Mouse (Mus musculus) yolk sac, embryonic 10.5 days (tissue): Measurements from ENCODE around the gene E030018B13Rik.
A peak's percentile ranks its signal among the peaks of the same experiment; 100 is the strongest.

Experiments used
- DNase-seq: peaks from one replicate; pipeline ENCODE4 v3.0.0-alpha.2; 2017; ENCODE audit warnings: low spot score

The E030018B13Rik gene

DNA sequence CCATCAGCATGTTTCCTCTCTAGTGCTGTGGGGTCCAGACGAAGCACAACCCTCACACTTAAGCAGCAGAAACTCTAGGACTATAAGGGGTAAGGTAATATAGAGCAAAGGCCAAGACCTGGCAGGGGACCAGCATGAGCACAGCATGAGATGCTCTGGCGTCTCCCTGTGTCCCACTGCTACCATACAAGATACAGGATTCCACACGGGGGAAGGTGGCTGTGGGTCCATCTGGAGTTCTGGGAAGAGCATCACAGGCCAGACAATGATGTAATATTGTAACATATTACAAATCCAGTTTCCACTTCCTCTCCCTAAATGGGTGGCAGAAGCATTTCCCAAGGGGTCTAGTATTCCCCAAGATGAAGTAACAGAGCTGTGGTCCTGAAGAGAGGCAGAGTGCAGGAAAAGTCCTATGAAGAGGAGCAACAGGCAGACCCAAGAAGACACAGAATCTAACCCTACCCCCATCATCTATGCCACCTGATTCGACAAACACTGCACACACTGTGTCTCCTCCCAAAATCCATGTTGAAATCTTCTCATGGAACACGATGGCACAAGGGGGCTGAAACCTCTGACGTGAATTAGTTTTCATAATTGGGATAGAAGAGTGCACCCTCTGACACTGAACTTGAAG lies at the start of gene E030018B13Rik:
TSS of gene E030018B13Rik (plus strand) at position 590 of the 640 bp plus-strand sequence.
- DNase-seq, result no peak

- DNase-seq, result no peak
Observed at GRCm38 (mm10) chr7:63868356-63868918, 48.2 kb upstream of the E030018B13Rik start.

DNA sequence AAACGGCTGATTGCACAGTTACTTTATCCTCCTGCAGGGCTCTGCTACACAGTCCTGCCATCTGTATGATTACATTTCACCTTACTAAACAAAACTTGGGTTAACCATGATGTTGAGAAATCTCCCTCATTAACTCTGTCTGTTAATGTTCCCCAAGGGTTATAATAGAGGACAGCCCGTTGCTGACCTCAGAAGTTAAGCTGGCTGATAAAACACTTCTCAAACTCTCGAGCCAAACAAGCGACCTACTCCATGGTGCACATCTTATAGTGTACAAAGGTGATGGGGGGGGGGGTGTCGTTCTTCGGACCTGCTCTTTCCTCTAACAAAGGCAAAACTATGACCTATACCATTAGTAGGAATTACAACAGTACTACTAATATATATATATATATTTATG lies 45.0 kb upstream of the E030018B13Rik start:
- no peak for DNase-seq

- peak; percentile 32 for DNase-seq
Observed at GRCm38 (mm10) chr7:63873880-63874279, 42.8 kb upstream of the E030018B13Rik start.

GRCm38 (mm10) chr7:63875686-63876085 lies 41.0 kb upstream of the E030018B13Rik start:
- DNase-seq, result no peak

DNA sequence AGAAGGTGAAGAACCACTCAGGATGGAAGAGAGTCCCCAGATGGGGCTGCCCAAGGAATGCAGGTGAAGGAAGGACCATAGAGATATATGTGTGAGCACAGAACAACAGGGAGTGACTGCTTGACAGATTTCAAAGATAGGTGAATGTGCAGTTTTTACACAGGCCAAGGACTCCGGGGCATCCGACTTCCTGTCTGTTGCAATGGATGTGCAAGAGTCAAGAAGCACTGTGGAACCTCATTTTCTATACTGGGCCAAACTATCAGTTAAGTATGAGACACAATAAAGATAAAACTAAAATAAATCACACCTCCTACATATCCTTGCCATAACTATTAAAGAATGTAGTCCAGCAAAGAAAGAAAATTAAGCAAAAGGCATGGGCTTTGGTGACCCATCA lies 40.0 kb upstream of the E030018B13Rik start:
- no peak for DNase-seq

- DNase-seq, result peak; percentile 65
Observed at GRCm38 (mm10) chr7:63877610-63878009, 39.0 kb upstream of the E030018B13Rik start.

- no peak for DNase-seq
Observed at GRCm38 (mm10) chr7:63879583-63879982, 37.1 kb upstream of the E030018B13Rik start.

DNA sequence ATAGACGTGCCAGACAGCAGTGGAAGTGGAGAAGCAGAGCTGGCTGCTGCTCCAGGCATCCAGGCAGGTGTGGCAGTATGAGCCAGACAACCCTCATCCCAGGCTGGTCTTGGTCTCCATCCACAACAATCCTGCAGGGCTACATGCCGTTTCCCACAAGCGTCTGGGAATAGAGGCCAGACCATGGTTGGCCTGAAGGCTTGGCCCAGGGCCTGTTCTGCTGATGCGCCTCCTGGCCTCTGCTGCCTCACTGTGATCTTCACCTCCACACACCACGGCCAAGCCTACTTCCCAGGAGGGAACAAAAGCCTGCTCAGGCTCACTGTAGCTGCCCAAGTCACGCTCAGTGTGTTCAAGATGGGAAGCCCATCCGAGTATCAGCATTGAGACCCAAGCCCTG lies 33.9 kb upstream of the E030018B13Rik start:
- DNase-seq, result no peak

- no peak for DNase-seq
Observed at GRCm38 (mm10) chr7:63885025-63885424, 31.6 kb upstream of the E030018B13Rik start.

GRCm38 (mm10) chr7:63887034-63887551 lies 29.6 kb upstream of the E030018B13Rik start:
- peak; percentile 41 for DNase-seq

- DNase-seq, result no peak
Observed at GRCm38 (mm10) chr7:63887602-63888123, 29.0 kb upstream of the E030018B13Rik start.

DNA sequence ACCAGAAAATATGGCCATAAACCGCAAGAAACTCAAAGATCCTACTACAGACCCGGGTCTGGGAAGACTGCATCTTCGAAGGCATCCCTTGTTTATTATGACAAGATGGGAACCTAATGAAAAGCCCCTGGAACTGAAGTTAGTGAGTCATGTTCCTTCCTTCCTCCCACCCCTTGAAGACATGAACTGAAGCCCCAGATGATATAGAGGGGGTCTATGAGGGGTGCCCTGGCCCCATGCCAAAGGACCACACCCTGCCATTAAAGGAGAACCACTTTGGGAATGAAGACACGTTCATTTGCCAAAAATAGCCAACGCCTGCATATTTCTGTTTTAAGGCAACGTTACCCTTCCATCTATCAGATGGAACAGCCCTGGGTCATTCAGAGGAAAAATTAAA lies 28.0 kb upstream of the E030018B13Rik start:
- DNase-seq, result no peak

DNA sequence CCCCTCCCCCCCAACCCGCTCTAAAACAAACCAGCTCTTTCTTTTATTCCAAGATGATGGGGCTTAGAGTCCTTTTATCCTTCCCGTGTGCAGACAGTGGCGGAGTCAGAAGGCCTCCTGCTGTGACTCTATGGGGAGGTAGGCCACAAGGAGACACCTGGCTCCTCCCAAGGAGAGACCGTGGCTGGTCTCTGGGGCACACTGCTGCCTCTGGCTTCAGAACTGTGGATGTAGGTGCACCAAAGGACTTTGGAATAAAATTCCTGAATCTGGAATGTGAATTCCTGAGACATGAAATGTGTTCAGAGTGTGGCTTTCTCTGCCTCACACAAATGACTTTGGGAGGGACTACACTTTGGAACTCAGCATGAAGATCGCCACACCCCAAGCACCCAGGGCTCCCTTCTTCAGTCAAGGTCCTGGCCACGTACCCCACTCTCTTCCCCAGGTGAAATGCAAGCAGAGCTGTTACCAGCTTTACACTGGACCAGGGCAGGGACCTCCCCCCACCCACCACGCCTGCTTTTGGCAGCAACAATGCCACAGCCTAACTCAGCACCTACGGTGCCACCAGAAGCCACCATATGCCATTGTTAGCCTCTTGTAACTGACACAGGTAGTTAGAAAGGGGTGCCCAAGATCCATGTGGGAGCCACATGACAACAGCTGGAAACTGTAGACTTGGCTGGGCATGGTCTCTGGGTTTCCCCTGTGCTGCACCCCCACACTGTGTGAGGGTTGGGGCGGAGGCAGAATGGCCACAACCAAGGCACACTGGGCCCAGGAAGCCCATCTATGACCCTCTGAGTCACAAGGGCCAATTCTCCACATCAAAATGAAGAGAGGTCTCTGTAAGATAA lies 27.3 kb upstream of the E030018B13Rik start:
- no peak for DNase-seq

DNA sequence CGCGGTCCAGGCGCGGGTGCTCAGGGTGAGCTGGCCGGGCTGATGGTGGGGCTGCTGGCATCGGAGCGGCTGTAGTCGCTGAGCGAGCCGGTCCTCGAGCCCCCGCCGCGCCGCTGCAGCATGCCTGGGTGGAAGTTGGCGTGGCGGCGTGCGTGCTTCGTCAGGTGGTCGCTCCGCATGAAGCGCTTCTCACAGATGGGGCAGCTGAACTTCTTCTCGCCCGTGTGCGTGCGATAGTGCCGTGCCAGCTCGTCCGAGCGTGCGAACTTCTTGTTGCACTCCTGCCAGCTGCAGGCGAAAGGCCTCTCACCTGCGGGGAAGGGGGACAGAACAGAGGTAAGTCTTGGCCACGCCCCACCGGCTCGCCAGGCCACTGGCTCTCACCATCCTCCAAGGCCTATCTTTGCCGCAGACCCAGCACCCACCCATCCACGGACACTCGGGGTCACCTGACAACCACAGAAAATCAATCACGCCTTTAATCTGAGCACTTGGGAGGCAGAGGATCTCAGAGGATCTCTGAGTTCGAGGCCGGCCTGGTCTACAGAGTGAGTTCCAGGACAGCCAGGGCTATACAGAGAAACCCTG lies 25.1 kb upstream of the E030018B13Rik start:
- no peak for DNase-seq

DNA sequence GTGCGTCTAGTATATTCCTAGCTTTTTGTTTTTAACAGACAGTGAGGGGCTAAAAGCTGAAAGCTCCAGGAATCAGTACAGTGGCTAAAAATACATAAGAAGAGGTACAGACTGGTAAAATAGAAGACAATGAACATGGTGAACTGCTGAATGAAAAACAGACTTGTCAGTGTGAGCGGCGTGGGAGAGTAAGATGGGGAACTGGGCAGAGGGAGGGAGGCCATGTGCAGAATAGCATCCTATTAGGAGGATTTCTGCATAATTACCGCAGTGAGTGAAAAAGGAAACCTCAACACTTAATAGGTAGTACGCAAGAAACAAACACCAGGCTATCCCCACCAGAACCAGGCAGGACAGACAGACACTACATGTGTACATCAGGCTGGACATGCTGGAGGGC lies 23.5 kb upstream of the E030018B13Rik start:
- no peak for DNase-seq

DNA sequence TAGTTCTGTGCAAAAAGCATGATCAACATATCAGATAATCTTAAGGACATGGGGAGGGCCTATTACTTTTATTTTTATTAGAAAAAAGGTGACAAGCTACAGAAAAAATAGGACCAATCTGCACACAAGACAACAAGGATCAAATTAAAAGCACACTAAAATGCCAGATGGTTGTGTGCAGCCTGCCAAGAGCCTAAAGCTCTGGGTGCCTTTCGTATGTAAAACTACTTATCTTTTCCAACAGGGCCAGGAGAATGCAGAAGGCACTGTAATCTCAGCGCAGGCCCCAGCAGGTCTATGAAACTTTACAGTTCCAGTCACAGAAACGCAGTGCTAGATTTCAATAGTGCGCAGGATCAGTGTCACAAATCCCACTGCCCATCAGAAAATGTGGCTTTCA lies 22.9 kb upstream of the E030018B13Rik start:
- DNase-seq, result no peak

DNA sequence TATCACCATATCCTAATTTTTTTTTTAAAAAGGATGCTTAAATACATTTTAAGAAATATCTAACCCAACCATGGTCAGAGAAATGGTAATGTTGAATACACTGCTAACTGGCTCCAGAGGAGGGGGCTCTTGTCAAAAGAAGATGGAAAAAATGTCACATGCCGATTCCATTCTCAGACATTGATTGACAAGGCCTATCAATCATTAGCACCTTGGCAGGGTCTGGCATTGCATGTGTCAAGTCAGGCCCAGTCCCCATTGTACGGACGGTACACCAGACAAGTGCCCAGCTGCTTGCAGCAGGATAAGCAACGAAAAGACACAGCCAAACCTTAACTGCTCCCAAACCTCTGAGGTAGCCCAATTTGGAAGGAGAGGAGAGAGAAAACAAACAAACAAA lies 22.0 kb upstream of the E030018B13Rik start:
- DNase-seq, result no peak

- DNase-seq, result no peak
Observed at GRCm38 (mm10) chr7:63895223-63895622, 21.4 kb upstream of the E030018B13Rik start.

DNA sequence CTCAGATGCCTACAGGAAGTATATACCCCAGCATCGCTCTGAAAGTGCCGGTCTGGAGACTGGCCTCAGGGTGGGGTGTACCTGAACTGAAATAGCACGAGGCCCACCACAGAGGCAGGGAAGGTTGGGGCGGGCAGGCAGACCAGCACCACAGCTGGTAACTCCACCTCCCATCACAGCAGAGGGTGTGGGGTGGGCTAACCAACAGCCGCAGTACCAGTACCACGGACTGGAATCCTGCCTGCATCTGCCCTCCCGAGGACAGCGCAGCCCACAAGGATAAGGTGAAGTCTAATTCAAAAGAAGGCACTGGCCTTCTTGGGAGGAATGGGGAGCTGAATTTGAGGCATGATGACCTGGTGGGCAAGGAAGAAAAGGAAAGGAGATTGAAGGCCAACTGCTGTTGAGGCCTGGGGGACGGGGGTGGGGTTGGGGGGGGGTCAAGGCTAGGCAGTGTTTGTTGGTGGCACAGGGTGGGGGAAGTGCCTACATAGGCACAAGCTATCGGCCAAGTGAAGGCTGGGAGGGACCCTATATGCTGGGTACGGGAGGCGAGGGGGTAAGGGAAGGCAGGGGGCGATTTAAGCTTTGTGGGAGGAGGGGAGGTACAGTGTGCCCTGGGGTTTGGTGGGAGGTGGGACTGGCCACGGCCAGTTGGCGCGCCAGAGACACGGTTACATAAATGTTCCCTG lies 20.2 kb upstream of the E030018B13Rik start:
- no peak for DNase-seq

GRCm38 (mm10) chr7:63896968-63897468 lies 19.6 kb upstream of the E030018B13Rik start:
- peak; percentile 89 for DNase-seq
